Mouse (Mus musculus) cerebellum, adult 2 months (tissue): ENCODE data around the gene A730061H03Rik.

ENCODE experiments used
- CTCF ChIP-seq: fragments of 200-500 bp; IDR thresholded peaks from 2 replicates; pipeline ENCODE4 v1.5.1; 2011; ENCODE audit warnings: low read depth, mild to moderate bottlenecking, control low read depth, low read length, moderate library complexity, borderline replicate concordance; ENCODE audit not compliant: insufficient read depth
- POLR2A ChIP-seq: fragments of 200-500 bp; IDR thresholded peaks from 2 replicates; pipeline ENCODE4 v1.6.1; 2011; ENCODE audit warnings: low read length, control low read depth, borderline replicate concordance; ENCODE audit not compliant: insufficient read depth

DNA sequence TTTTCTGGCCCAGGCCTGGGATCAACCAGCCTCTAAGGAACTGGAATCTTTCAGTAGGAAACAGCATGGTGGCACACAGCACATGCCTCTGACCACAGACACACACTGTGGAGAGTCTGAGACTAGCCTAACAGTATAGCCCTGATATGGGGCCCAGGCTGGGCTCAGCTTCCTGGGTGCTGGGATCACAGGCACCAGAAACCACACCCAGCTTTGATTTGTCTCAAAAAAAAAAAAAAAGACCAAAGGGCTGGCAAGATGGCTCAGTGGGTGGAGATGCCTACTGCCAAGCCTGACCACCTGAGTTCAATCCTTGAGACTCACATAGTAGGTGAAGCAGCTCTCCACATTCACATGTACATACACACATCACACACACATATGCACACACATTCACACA lies 5.6 kb downstream of the A730061H03Rik start:
- TF ChIP-seq CTCF (no peak), POLR2A (no peak)
